Mouse (Mus musculus): ENCODE data around the gene Exo1. TPM values are rescaled to one million over a fixed set of nuclear protein-coding genes. Genes with fewer than 3 reads are reported as not detected.

Gene Exo1
- polyA plus RNA-seq, 1 experiment from 2014 or later, result 107 TPM

Other genes with a start within 250 kb of the Exo1 start
- 7.7 and 8.5 TPM in 2 replicates for gene Opn3, start 187.8 kb upstream of the Exo1 start, polyA plus RNA-seq (2016; fragmentation: Nextera tagmentation; extraction: Ambion mirVana)
- gene Chml, start 187.7 kb upstream of the Exo1 start, polyA plus RNA-seq (2016; fragmentation: Nextera tagmentation; extraction: Ambion mirVana), result 6.2 and 6.5 TPM in 2 replicates
- gene Wdr64, start 182.0 kb upstream of the Exo1 start, polyA plus RNA-seq (2016; fragmentation: Nextera tagmentation; extraction: Ambion mirVana), result not detected in 2 replicates
- 0.10 and 0.51 TPM in 2 replicates for gene Gm38100, start 39.7 kb downstream of the Exo1 start, polyA plus RNA-seq (2016; fragmentation: Nextera tagmentation; extraction: Ambion mirVana)
- 0.85 and 1.00 TPM in 2 replicates for gene Rbm8a2, start 98.5 kb downstream of the Exo1 start, polyA plus RNA-seq (2016; fragmentation: Nextera tagmentation; extraction: Ambion mirVana)